Mouse (Mus musculus) liver, embryonic 14.5 days (tissue): ENCODE measurements at regions not wholly inside any gene's neighbourhood (a gene's known extent, or its start where the extent isn't known, plus 50 kb on each side); places are given as distances from the start of the nearest gene placed in this dataset.

Experiments
- ATAC-seq: fragments of 200-750 bp; cut with Nextera tagmentation; 2 replicates; pipeline ENCODE4 v1.8.0; 2017; ENCODE audit warnings: moderate number of reproducible peaks, mild to moderate bottlenecking, moderate library complexity; ENCODE audit not compliant: insufficient read depth
- DNase-seq, 3 experiments: peaks; one replicate each; pipeline ENCODE4 v3.0.0-alpha.2; 2012 to 2013; ENCODE audit warnings: low read depth in 3 of 3, low spot score in 3 of 3
- H3K27ac ChIP-seq: fragments of 300-500 bp; sonication (generic); 2 replicates; pipeline ENCODE4 v1.5.1; 2014; ENCODE audit warnings: moderate library complexity, mild to moderate bottlenecking, control low read depth, inconsistent platforms
- H3K27me3 ChIP-seq: fragments of 300-500 bp; sonication (generic); 2 replicates; pipeline ENCODE4 v1.6.1; 2014; ENCODE audit warnings: mild to moderate bottlenecking, low read length, moderate library complexity; ENCODE audit not compliant: control insufficient read depth, insufficient read depth
- H3K36me3 ChIP-seq: fragments of 300-500 bp; sonication (generic); replicated peaks from 2 replicates; pipeline ENCODE4 v1.6.1; 2014; ENCODE audit warnings: low read depth; ENCODE audit not compliant: control insufficient read depth, insufficient read depth
- H3K4me1 ChIP-seq, 2 experiments: fragments of 200-500 bp in 1 of 2; fragments of 300-500 bp in 1 of 2; sonication (generic) in 1 of 2; replicated peaks; 2 replicates each; pipeline ENCODE4 v1.6.1; 2012 to 2014; ENCODE audit warnings: antibody characterized with exemption in 1 of 2, inconsistent platforms in 1 of 2, low read length in 1 of 2; ENCODE audit not compliant: control insufficient read depth in 2 of 2, insufficient read depth in 2 of 2
- H3K4me2 ChIP-seq: fragments of 300-500 bp; sonication (generic); 2 replicates; pipeline ENCODE4 v1.6.1; 2014; ENCODE audit warnings: low read depth, mild to moderate bottlenecking, control low read depth, moderate library complexity
- H3K4me3 ChIP-seq, 2 experiments: fragments of 200-500 bp in 1 of 2; fragments of 300-500 bp in 1 of 2; sonication (generic) in 1 of 2; 2 replicates each; pipeline ENCODE4 v1.5.1; 2012 to 2014; ENCODE audit warnings: low read depth in 2 of 2, low read length in 2 of 2, mild to moderate bottlenecking in 2 of 2, control low read depth in 1 of 2, inconsistent platforms in 1 of 2, moderate library complexity in 1 of 2; ENCODE audit not compliant: insufficient read depth in 1 of 2
- H3K9ac ChIP-seq: fragments of 300-500 bp; sonication (generic); replicated peaks from 2 replicates; pipeline ENCODE4 v1.6.1; 2014; ENCODE audit warnings: mild to moderate bottlenecking, control low read depth, moderate library complexity
- H3K9me3 ChIP-seq: fragments of 300-500 bp; sonication (generic); 2 replicates; pipeline ENCODE4 v1.6.1; 2016; ENCODE audit warnings: low read length, mixed read lengths; ENCODE audit not compliant: control insufficient read depth
- CTCF ChIP-seq: IDR thresholded peaks from 2 replicates; pipeline ENCODE4 v1.5.1; 2016; ENCODE audit warnings: antibody characterized with exemption, low read depth, control low read depth
- EP300 ChIP-seq: IDR thresholded peaks from 2 replicates; pipeline ENCODE4 v1.6.1; 2016; ENCODE audit warnings: antibody characterized with exemption, low read depth
- WGBS: fragments of 180-500 bp; shearing (Covaris S2); extraction: QIAGEN DNeasy Blood & Tissue Kit; methylation state at CpG from one replicate; pipeline ENCODE4 v1.1.7; 2014; ENCODE audit not compliant: insufficient replicate concordance; 5-methylcytosine and 5-hydroxymethylcytosine counted together

- Histone ChIP-seq H3K9me3 (no peaks in the 10 kb centered on the region), H3K4me1 (no peaks in the 10 kb centered on the region), H3K27ac (no peak overlapping the region), H3K9ac (no peak overlapping the region), H3K36me3 (no peaks in the 10 kb centered on the region), H3K27me3 (no peaks in the 10 kb centered on the region), H3K4me2 (no peak overlapping the region), H3K4me3 (no peak overlapping the region)
- ATAC-seq (no peak), DNase-seq (no peak)
- TF ChIP-seq EP300, result no peak
- TF ChIP-seq CTCF, result no peak
- 48% methylated on average over 6 of the region's 6 CpGs for WGBS
Measured at GRCm38 (mm10) chr11:7461956-7462771, 248.4 kb upstream of the Igfbp3 start.

- ATAC-seq (no peak), DNase-seq (no peak)
- no peak overlapping the region for H3K4me2 ChIP-seq
- H3K9ac ChIP-seq, result no peak overlapping the region
- no peak overlapping the region for H3K4me3 ChIP-seq
- H3K27ac ChIP-seq, result no peak overlapping the region
- WGBS, result 47% methylated on average over 4 of the region's 4 CpGs
- no peak for TF ChIP-seq CTCF
- no peak for TF ChIP-seq EP300
- H3K27me3 ChIP-seq, result no peaks in the 10 kb centered on the region
- no peaks in the 10 kb centered on the region for H3K36me3 ChIP-seq
- no peaks in the 10 kb centered on the region for H3K4me1 ChIP-seq
- H3K9me3 ChIP-seq, result no peaks in the 10 kb centered on the region
Measured at GRCm38 (mm10) chr11:7451756-7452155, 238.0 kb upstream of the Igfbp3 start.

GRCm38 (mm10) chr11:7444494-7444893 lies 230.8 kb upstream of the Igfbp3 start:
- TF ChIP-seq EP300 (no peak), CTCF (no peak)
- DNase-seq (no peak), ATAC-seq (no peak)
- H3K9ac ChIP-seq, result no peak overlapping the region
- H3K27ac ChIP-seq, result no peak overlapping the region
- H3K4me3 ChIP-seq, result no peak overlapping the region
- H3K27me3 ChIP-seq, result no peaks in the 10 kb centered on the region
- no peaks in the 10 kb centered on the region for H3K4me1 ChIP-seq
- H3K36me3 ChIP-seq, result no peaks in the 10 kb centered on the region
- no peaks in the 10 kb centered on the region for H3K9me3 ChIP-seq
- WGBS, result 73% methylated on average over 8 of the region's 8 CpGs
- no peak overlapping the region for H3K4me2 ChIP-seq

- ATAC-seq, result no peak
- no peak overlapping the region for H3K27ac ChIP-seq
- no peaks in the 10 kb centered on the region for H3K36me3 ChIP-seq
- TF ChIP-seq CTCF, result no peak
- TF ChIP-seq EP300, result no peak
- whole genome bisulfite sequencing, result 51% methylated on average over 3 of the region's 3 CpGs
- no peaks in the 10 kb centered on the region for H3K4me1 ChIP-seq
- H3K4me3 ChIP-seq, result no peak overlapping the region
- no peak overlapping the region for H3K9ac ChIP-seq
- no peak overlapping the region for H3K4me2 ChIP-seq
- H3K27me3 ChIP-seq, result no peaks in the 10 kb centered on the region
- no peaks in the 10 kb centered on the region for H3K9me3 ChIP-seq
- DNase-seq, result no peak
Measured at GRCm38 (mm10) chr11:7439276-7439675, 225.6 kb upstream of the Igfbp3 start.

- no peaks in the 10 kb centered on the region for H3K36me3 ChIP-seq
- TF ChIP-seq CTCF, result no peak
- no peak for TF ChIP-seq EP300
- 75% methylated on average over 3 of the region's 3 CpGs for WGBS
Measured at GRCm38 (mm10) chr11:7434591-7434990, 220.9 kb upstream of the Igfbp3 start.

More at GRCm38 (mm10) chr11:7434591-7434990, 220.9 kb upstream of the Igfbp3 start:
- no peak overlapping the region for H3K4me2 ChIP-seq
- H3K27me3 ChIP-seq, result no peaks in the 10 kb centered on the region
- H3K4me1 ChIP-seq, result no peaks in the 10 kb centered on the region
- no peak overlapping the region for H3K4me3 ChIP-seq
- no peaks in the 10 kb centered on the region for H3K9me3 ChIP-seq
- no peak overlapping the region for H3K27ac ChIP-seq
- no peak overlapping the region for H3K9ac ChIP-seq
- ATAC-seq (no peak), DNase-seq (no peak)
